27 mouse cellular contexts compared by ENCODE assay signal in genomic region chr7:144536367-144536766, GRCm38 (mm10). TPM values are rescaled to one million over a fixed set of nuclear protein-coding genes. Genes with fewer than 3 reads are reported as not detected.
DNase-seq lines count a peak whose midpoint lies in the region; ATAC-seq and TF ChIP-seq lines count a peak whose summit lies in the region.
"Had no signal": no experiment of that assay in that cellular context is flagged by ENCODE, and none has a peak within 500 bp of the region (broad histone marks: within the 10 kb centered on the region; RNA-seq: fewer than 3 reads in every experiment).

No protein-coding gene starts in this region.

- H3K36me3 ChIP-seq in MEL (ENCODE audit: control insufficient read depth in 1 of 2, insufficient read depth in 2 of 2, low read length in 2 of 2) = peaks cover 0 to 10% of the 10 kb centered on the region in 2 experiments; a peak in 3 of 4 replicates
- no peaks in the 10 kb centered on the region for H3K36me3 ChIP-seq in liver, embryonic 11.5 days (ENCODE audit: control insufficient read depth, insufficient read depth, low read length)
- H3K36me3 ChIP-seq: forebrain, embryonic 15.5 days; heart, embryonic 10.5 days; heart, embryonic 13.5 days had no signal

- ATAC-seq in granulocyte monocyte progenitor cell, adult 5-6 weeks (replicated peaks; ENCODE audit: poor library complexity, severe bottlenecking) = peak; percentile 65
- ATAC-seq in liver, embryonic 11.5 days (replicated peaks; ENCODE audit: low FRiP score) = no peak
- ATAC-seq: CD4-positive, CD25-positive, alpha-beta regulatory T cell, adult 4 months; forebrain, embryonic 15.5 days; hindbrain, postnatal 0 days had no signal

- no peak overlapping the region for H3K27ac ChIP-seq in MEL (ENCODE audit: control insufficient read depth, low read depth, low read length)
- no peak overlapping the region for H3K27ac ChIP-seq in liver, embryonic 11.5 days (ENCODE audit: low read depth, low read length)
- H3K27ac ChIP-seq: embryonic facial prominence, embryonic 10.5 days; embryonic facial prominence, embryonic 13.5 days; forebrain, embryonic 12.5 days; forebrain, embryonic 15.5 days; heart, adult 2 months; heart, embryonic 10.5 days; heart, embryonic 13.5 days; hindbrain, embryonic 14.5 days had no signal

- no peaks in the 10 kb centered on the region for H3K27me3 ChIP-seq in MEL (ENCODE audit: control insufficient read depth in 1 of 2, insufficient read depth in 2 of 2, low read length in 2 of 2)
- no peaks in the 10 kb centered on the region for H3K27me3 ChIP-seq in liver, embryonic 11.5 days (replicated peaks; ENCODE audit: control insufficient read depth, insufficient read depth, low read length)
- H3K27me3 ChIP-seq: embryonic facial prominence, embryonic 13.5 days; forebrain, embryonic 12.5 days; forebrain, embryonic 15.5 days; heart, embryonic 13.5 days had no signal

- no peak for TF ChIP-seq RAD21 in MEL (IDR thresholded peaks at IDR 0.05; ENCODE audit: low read depth, low read length)

- H3K4me1 ChIP-seq in MEL (ENCODE audit: control insufficient read depth in 1 of 2, insufficient read depth in 2 of 2, low read length in 2 of 2) = peaks cover 5 to 12% of the 10 kb centered on the region in 2 experiments
- peaks cover 33% of the 10 kb centered on the region for H3K4me1 ChIP-seq in liver, embryonic 11.5 days (replicated peaks; ENCODE audit: control insufficient read depth, insufficient read depth, low read length)

- H3K9me3 ChIP-seq in MEL (replicated peaks; ENCODE audit: insufficient read depth, low read length) = no peaks in the 10 kb centered on the region
- no peaks in the 10 kb centered on the region for H3K9me3 ChIP-seq in liver, embryonic 11.5 days (ENCODE audit: control insufficient read depth, low read length)
- H3K9me3 ChIP-seq: embryonic facial prominence, embryonic 10.5 days; embryonic facial prominence, embryonic 13.5 days; forebrain, embryonic 12.5 days; forebrain, embryonic 15.5 days; heart, embryonic 10.5 days; heart, embryonic 13.5 days had no signal

- H3K4me2 ChIP-seq in liver, embryonic 11.5 days = no peak overlapping the region
- H3K4me2 ChIP-seq: embryonic facial prominence, embryonic 13.5 days; forebrain, embryonic 12.5 days; forebrain, embryonic 15.5 days; heart, embryonic 13.5 days; hindbrain, embryonic 14.5 days had no signal

- no peak for TF ChIP-seq POLR2A in MEL (IDR thresholded peaks at IDR 0.05; ENCODE audit: control insufficient read depth in 1 of 2, insufficient read depth in 1 of 2, low read depth in 1 of 2, low read length in 2 of 2, poor library complexity in 1 of 2)

- no peak overlapping the region for H3K9ac ChIP-seq in MEL (ENCODE audit: control insufficient read depth, low read depth, low read length, poor library complexity, severe bottlenecking)
- H3K9ac ChIP-seq in liver, embryonic 11.5 days (ENCODE audit: low read depth, low read length) = no peak overlapping the region
- H3K9ac ChIP-seq: embryonic facial prominence, embryonic 13.5 days; forebrain, embryonic 12.5 days; forebrain, embryonic 15.5 days; heart, embryonic 13.5 days; hindbrain, embryonic 14.5 days had no signal

- peak; percentile 39 to 70; a peak in 2 of 4 replicates for TF ChIP-seq EP300 in MEL (IDR thresholded peaks at IDR 0.05; ENCODE audit: low read depth in 1 of 2, low read length in 2 of 2)

- TF ChIP-seq CTCF in MEL (IDR thresholded peaks at IDR 0.05 in 2 of 3, conservative IDR thresholded peaks at IDR 0.05 in 1 of 3; ENCODE audit: control insufficient read depth in 1 of 3, insufficient read depth in 1 of 3, low read depth in 2 of 3, low read length in 3 of 3, poor library complexity in 1 of 3, severe bottlenecking in 1 of 3) = no peak

- DNase-seq in A20 (ENCODE audit: low read depth, low spot score) (peak; percentile 20), MEL (ENCODE audit: low read depth, low spot score) (peak; percentile 83)
- DNase-seq in liver, embryonic 11.5 days (ENCODE audit: low spot score) = no peak
- DNase-seq in spleen, postnatal 4 days (ENCODE audit: low spot score in 2 of 2) = no peak
- DNase-seq in layer of hippocampus, postnatal 36 days = no peak
- DNase-seq: adrenal gland, adult 2 months; adrenal gland, postnatal 14 days; cerebellum, adult 11 months; cerebellum, adult 2 months; cerebellum, adult 9-11 months; cerebellum, postnatal 25 days; embryo, embryonic 11 days; gastrocnemius, postnatal 25 days; heart, adult 2 months; heart, postnatal 14 days; heart, postnatal 4 days had no signal

- H3K4me3 ChIP-seq in MEL (ENCODE audit: control insufficient read depth in 1 of 2, insufficient read depth in 1 of 2, low read depth in 2 of 2, low read length in 2 of 2) = no peak overlapping the region
- H3K4me3 ChIP-seq in liver, embryonic 11.5 days (ENCODE audit: low read depth, low read length) = no peak overlapping the region
- H3K4me3 ChIP-seq: embryonic facial prominence, embryonic 10.5 days; embryonic facial prominence, embryonic 13.5 days; erythroblast, embryonic 14.5 days; forebrain, embryonic 12.5 days; forebrain, embryonic 15.5 days; heart, adult 2 months; heart, embryonic 10.5 days; heart, embryonic 13.5 days had no signal

- peaks cover 54% of the 10 kb centered on the region for H3K79me2 ChIP-seq in MEL (ENCODE audit: control insufficient read depth, insufficient read depth, low read length, poor library complexity)

- WGBS in liver, embryonic 11.5 days = 67% methylated on average over 3 of the region's 3 CpGs

TF ChIP-seq in MEL, 35 proteins besides CTCF, POLR2A, EP300 and RAD21:
- TF ChIP-seq E2F4 (IDR thresholded peaks at IDR 0.05; ENCODE audit: borderline replicate concordance, low read depth, low read length) (no peak), GATA1 (IDR thresholded peaks at IDR 0.05; ENCODE audit: low read depth, low read length) (peak; percentile 54), TAL1 (IDR thresholded peaks at IDR 0.05; ENCODE audit: low read length) (peak; percentile 33), MAX (IDR thresholded peaks at IDR 0.05; ENCODE audit: low read length) (no peak), KAT2A (conservative IDR thresholded peaks at IDR 0.05; ENCODE audit: low read depth, low read length) (no peak), SIN3A (IDR thresholded peaks at IDR 0.05; ENCODE audit: low read length) (peak; percentile 58; the same call in 1 of the 2 replicates), ETS1 (IDR thresholded peaks at IDR 0.05; ENCODE audit: low read depth, low read length) (peak; percentile 69), BHLHE40 (IDR thresholded peaks at IDR 0.05; ENCODE audit: borderline replicate concordance, low read depth, low read length) (no peak), POLR2AphosphoS5 (IDR thresholded peaks at IDR 0.05; ENCODE audit: borderline replicate concordance, low read depth, low read length) (no peak), RCOR1 (IDR thresholded peaks at IDR 0.05; ENCODE audit: low read depth, low read length) (0 out of 2 replicates have a peak, but pooled peaks have one; percentile 47), MXI1 (IDR thresholded peaks at IDR 0.05; ENCODE audit: low read depth, low read length) (no peak), ZKSCAN1 (IDR thresholded peaks at IDR 0.05; ENCODE audit: low read depth, low read length) (no peak)

RNA-seq across cellular contexts. Expression of gene Ppfia1, which starts 17.2 kb away (rescaled TPM):
- 38.5 and 43.1 TPM in 2 replicates for total RNA-seq in MEL (2012; rRNA removed)
- 10 to 100 TPM in 1 of 2 experiments, not detected in 1; 53.1 TPM for polyA plus RNA-seq in MEL (2012; ENCODE audit: insufficient read depth in 1 of 2, insufficient read length in 2 of 2, low read depth in 1 of 2, low replicate concordance in 2 of 2, missing spikeins in 1 of 2)
- total RNA-seq in granulocyte monocyte progenitor cell, adult 5-6 weeks (2014; fragmentation: Nextera tagmentation) = 29.4 and 31.4 TPM in 2 replicates
- total RNA-seq in granulocyte monocyte progenitor cell, adult 5-6 weeks (2017) = 35.4 and 39.8 TPM in 2 replicates
- polyA plus RNA-seq in liver, embryonic 11.5 days (2014; fragmentation: Nextera tagmentation; extraction: Ambion mirVana) = 45.4 and 46.5 TPM in 2 replicates
- 10 to 100 TPM; 37.3 to 37.9 TPM for total RNA-seq in layer of hippocampus, postnatal 36 days (2021)

RNA-seq across cellular contexts. Expression of gene Fadd, which starts 45.9 kb away (rescaled TPM):
- total RNA-seq in MEL (2012; rRNA removed) = 6.3 and 7.2 TPM in 2 replicates
- polyA plus RNA-seq in MEL (2012; ENCODE audit: insufficient read depth in 1 of 2, insufficient read length in 2 of 2, low read depth in 1 of 2, low replicate concordance in 2 of 2, missing spikeins in 1 of 2) = 10 to 100 TPM in 1 of 2 experiments, not detected in 1; 11.6 TPM
- total RNA-seq in granulocyte monocyte progenitor cell, adult 5-6 weeks (2014; fragmentation: Nextera tagmentation) = 8.3 and 13.2 TPM in 2 replicates
- 6.7 and 8.1 TPM in 2 replicates for total RNA-seq in granulocyte monocyte progenitor cell, adult 5-6 weeks (2017)
- 11.7 and 12.5 TPM in 2 replicates for polyA plus RNA-seq in liver, embryonic 11.5 days (2014; fragmentation: Nextera tagmentation; extraction: Ambion mirVana)
- total RNA-seq in layer of hippocampus, postnatal 36 days (2021) = 1 to 10 TPM; 1.8 to 2.1 TPM

Comparison
In these comparisons a context has a peak if more than half of its experiments do, and no peak if none do; other contexts are left out.
1. DNase-seq: peak in A20 (single experiment) and MEL (single experiment); none in liver, embryonic 11.5 days (single experiment), spleen, postnatal 4 days (0 of 2) and layer of hippocampus, postnatal 36 days (0 of 2).